Mouse (Mus musculus) limb, embryonic 11.5 days (tissue): Measurements from ENCODE around the gene Hspb8. TPM values are rescaled to one million over a fixed set of nuclear protein-coding genes. Genes with fewer than 3 reads are reported as not detected.

Source experiments
- ATAC-seq: fragments of 200-750 bp; cut with Nextera tagmentation; 2 replicates; pipeline ENCODE4 v1.8.0; 2017; ENCODE audit warnings: low read depth; ENCODE audit not compliant: insufficient number of reproducible peaks, low FRiP score, low TSS enrichment
- DNase-seq: peaks from one replicate; pipeline ENCODE4 v3.0.0-alpha.2; 2015; ENCODE audit warnings: low spot score
- H3K27ac ChIP-seq: fragments of 300-500 bp; sonication (generic); replicated peaks from 2 replicates; pipeline ENCODE4 v1.5.1; 2014; ENCODE audit warnings: low read depth, mild to moderate bottlenecking, low read length
- H3K27me3 ChIP-seq: fragments of 300-500 bp; sonication (generic); 2 replicates; pipeline ENCODE4 v1.6.1; 2014; ENCODE audit warnings: mild to moderate bottlenecking, low read length, mixed read lengths; ENCODE audit not compliant: control insufficient read depth, insufficient read depth
- H3K36me3 ChIP-seq: fragments of 300-500 bp; sonication (generic); 2 replicates; pipeline ENCODE4 v1.6.1; 2014; ENCODE audit warnings: mild to moderate bottlenecking, low read length, moderate library complexity, mixed read lengths; ENCODE audit not compliant: control insufficient read depth, insufficient read depth
- H3K4me1 ChIP-seq: fragments of 300-500 bp; sonication (generic); 2 replicates; pipeline ENCODE4 v1.6.1; 2014; ENCODE audit warnings: low read length, mixed read lengths; ENCODE audit not compliant: control insufficient read depth, insufficient read depth
- H3K4me2 ChIP-seq: fragments of 300-500 bp; sonication (generic); 2 replicates; pipeline ENCODE4 v1.6.1; 2014; ENCODE audit warnings: low read depth, mild to moderate bottlenecking, moderate library complexity; ENCODE audit not compliant: severe bottlenecking
- H3K4me3 ChIP-seq: fragments of 300-500 bp; sonication (generic); 2 replicates; pipeline ENCODE4 v1.5.1; 2014; ENCODE audit warnings: low read depth, low read length
- H3K9ac ChIP-seq: fragments of 300-500 bp; sonication (generic); 2 replicates; pipeline ENCODE4 v1.6.1; 2014; ENCODE audit warnings: mild to moderate bottlenecking, low read length
- H3K9me3 ChIP-seq: fragments of 300-500 bp; sonication (generic); 2 replicates; pipeline ENCODE4 v1.6.1; 2016; ENCODE audit warnings: low read length; ENCODE audit not compliant: control insufficient read depth
- WGBS: fragments of 180-500 bp; shearing (Covaris S2); extraction: QIAGEN DNeasy Blood & Tissue Kit; methylation state at CpG from one replicate; pipeline ENCODE4 v1.1.7; 2014; 5-methylcytosine and 5-hydroxymethylcytosine counted together
- polyA plus RNA-seq: library from polyadenylated mRNA; unstranded; fragments of >200 nt; fragmentation: Nextera tagmentation; extraction: Ambion mirVana; gene quantifications from 2 replicates; pipeline ENCODE4 v1.2.1, GENCODE M21; 2014

Hspb8 gene
- polyA plus RNA-seq, 1 experiment from 2014 or later = 10.4 TPM

DNA sequence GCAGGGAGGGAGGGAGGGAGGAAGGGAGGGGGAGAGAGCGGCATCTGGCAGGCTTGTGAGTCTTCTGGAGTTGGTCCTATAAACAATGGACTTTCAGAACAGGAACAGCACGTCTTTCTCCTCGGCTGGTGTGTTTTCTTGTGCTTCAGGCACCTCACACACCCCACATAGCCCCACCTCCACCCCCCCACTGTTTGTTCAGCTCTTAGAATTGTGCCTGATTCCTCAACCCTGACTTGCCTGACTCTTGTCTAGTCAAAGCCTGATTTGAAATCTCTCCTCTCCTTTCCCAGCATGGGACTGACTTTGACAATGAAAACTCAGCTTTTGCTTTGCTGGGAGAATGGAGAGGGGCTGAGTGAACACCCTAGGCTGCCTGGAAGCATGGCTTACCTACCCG is 15.3 kb downstream of the Hspb8 start:
- Histone ChIP-seq H3K9me3 (no peaks in the 10 kb centered on the region), H3K4me2 (no peak overlapping the region), H3K9ac (no peak overlapping the region), H3K4me3 (no peak overlapping the region), H3K27ac (no peak overlapping the region), H3K36me3 (no peaks in the 10 kb centered on the region), H3K27me3 (no peaks in the 10 kb centered on the region), H3K4me1 (peaks cover 2% of the 10 kb centered on the region; the same call in 1 of the 2 replicates)
- ATAC-seq = no peak
- 41% methylated on average over 4 of the region's 4 CpGs for WGBS
- DNase-seq = no peak

GRCm38 (mm10) chr5:116406507-116406906 is 16.2 kb downstream of the Hspb8 start:
- Histone ChIP-seq H3K27me3 (no peaks in the 10 kb centered on the region), H3K36me3 (no peaks in the 10 kb centered on the region), H3K27ac (no peak overlapping the region), H3K4me2 (no peak overlapping the region), H3K4me3 (no peak overlapping the region), H3K9ac (no peak overlapping the region), H3K4me1 (peaks cover 2% of the 10 kb centered on the region; the same call in 1 of the 2 replicates), H3K9me3 (no peaks in the 10 kb centered on the region)
- WGBS = 80% methylated on average over 3 of the region's 3 CpGs
- DNase-seq (no peak), ATAC-seq (no peak)

- Histone ChIP-seq H3K27ac (no peak overlapping the region), H3K4me3 (no peak overlapping the region), H3K9me3 (no peaks in the 10 kb centered on the region), H3K4me2 (no peak overlapping the region), H3K36me3 (no peaks in the 10 kb centered on the region), H3K4me1 (peaks cover 2% of the 10 kb centered on the region; the same call in 1 of the 2 replicates), H3K27me3 (no peaks in the 10 kb centered on the region), H3K9ac (no peak overlapping the region)
- 95% methylated on average over 1 of the region's 1 CpGs for WGBS
- DNase-seq = no peak
- no peak for ATAC-seq
Observed at GRCm38 (mm10) chr5:116405934-116406333, 16.7 kb downstream of the Hspb8 start.

DNA sequence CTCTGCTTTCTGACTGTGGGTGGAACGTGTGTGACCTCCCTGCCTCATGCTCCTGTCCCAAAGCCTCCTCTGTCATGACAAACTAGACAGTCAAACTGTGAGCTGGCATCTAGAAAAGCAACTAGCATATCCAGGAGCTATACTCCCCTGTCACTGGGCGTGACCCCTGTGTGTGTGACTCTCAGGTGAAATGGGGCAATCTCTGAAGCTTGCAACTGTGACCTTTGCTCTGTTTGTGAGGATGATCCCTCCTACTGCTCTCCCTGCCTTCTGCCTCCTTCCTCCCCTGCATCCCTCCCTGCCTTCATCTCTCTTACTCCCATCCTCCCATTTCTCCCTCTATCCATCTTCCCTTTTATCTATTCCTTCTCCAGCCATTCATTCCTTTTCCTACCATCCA is 18.6 kb downstream of the Hspb8 start:
- no peak overlapping the region for H3K9ac ChIP-seq
- WGBS = 90% methylated on average over 2 of the region's 2 CpGs
- no peak overlapping the region for H3K27ac ChIP-seq
- no peak overlapping the region for H3K4me2 ChIP-seq
- H3K27me3 ChIP-seq = no peaks in the 10 kb centered on the region
- ATAC-seq (no peak), DNase-seq (no peak)
- H3K4me1 ChIP-seq = no peaks in the 10 kb centered on the region
- H3K9me3 ChIP-seq = no peaks in the 10 kb centered on the region
- H3K4me3 ChIP-seq = no peak overlapping the region
- H3K36me3 ChIP-seq = no peaks in the 10 kb centered on the region

GRCm38 (mm10) chr5:116400801-116401200 is 21.9 kb downstream of the Hspb8 start:
- H3K9me3 ChIP-seq = no peaks in the 10 kb centered on the region
- H3K27ac ChIP-seq = no peak overlapping the region
- no peaks in the 10 kb centered on the region for H3K4me1 ChIP-seq
- H3K9ac ChIP-seq = no peak overlapping the region
- ATAC-seq = no peak
- no peak overlapping the region for H3K4me3 ChIP-seq
- WGBS = 85% methylated on average over 3 of the region's 3 CpGs
- H3K36me3 ChIP-seq = no peaks in the 10 kb centered on the region
- H3K4me2 ChIP-seq = no peak overlapping the region
- no peak for DNase-seq
- no peaks in the 10 kb centered on the region for H3K27me3 ChIP-seq

- H3K27ac ChIP-seq = no peak overlapping the region
- no peak overlapping the region for H3K4me2 ChIP-seq
- H3K27me3 ChIP-seq = no peaks in the 10 kb centered on the region
- DNase-seq (no peak), ATAC-seq (no peak)
- WGBS = 68% methylated on average over 8 of the region's 8 CpGs
- H3K9ac ChIP-seq = no peak overlapping the region
- no peaks in the 10 kb centered on the region for H3K36me3 ChIP-seq
- H3K4me1 ChIP-seq = no peaks in the 10 kb centered on the region
- no peak overlapping the region for H3K4me3 ChIP-seq
- H3K9me3 ChIP-seq = no peaks in the 10 kb centered on the region
Observed at GRCm38 (mm10) chr5:116400042-116400730, 22.5 kb downstream of the Hspb8 start.

DNA sequence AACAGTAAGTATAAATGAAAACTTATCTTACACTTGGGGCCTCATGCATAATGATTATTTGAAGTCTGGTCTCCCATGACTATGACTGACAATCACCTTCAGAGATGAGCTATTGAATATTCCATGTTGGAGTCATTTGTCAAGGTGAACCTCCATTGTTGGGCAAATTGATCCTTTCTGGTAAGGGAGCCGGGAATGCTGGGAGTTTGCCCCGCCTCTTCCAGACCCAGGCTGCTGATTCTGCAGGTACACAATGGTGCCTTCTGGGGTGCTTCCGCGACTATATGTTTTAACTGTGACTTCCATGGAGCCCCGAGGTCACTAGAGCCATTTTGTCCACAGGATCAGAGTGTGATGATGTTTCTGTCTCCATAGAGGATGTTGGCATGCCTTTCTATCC is 26.6 kb downstream of the Hspb8 start:
- no peak for DNase-seq
- Histone ChIP-seq H3K36me3 (no peaks in the 10 kb centered on the region), H3K27me3 (no peaks in the 10 kb centered on the region), H3K9me3 (no peaks in the 10 kb centered on the region), H3K4me2 (no peak overlapping the region), H3K27ac (no peak overlapping the region), H3K4me1 (no peaks in the 10 kb centered on the region), H3K4me3 (no peak overlapping the region), H3K9ac (no peak overlapping the region)
- 84% methylated on average over 5 of the region's 5 CpGs for WGBS
- no peak for ATAC-seq

DNA sequence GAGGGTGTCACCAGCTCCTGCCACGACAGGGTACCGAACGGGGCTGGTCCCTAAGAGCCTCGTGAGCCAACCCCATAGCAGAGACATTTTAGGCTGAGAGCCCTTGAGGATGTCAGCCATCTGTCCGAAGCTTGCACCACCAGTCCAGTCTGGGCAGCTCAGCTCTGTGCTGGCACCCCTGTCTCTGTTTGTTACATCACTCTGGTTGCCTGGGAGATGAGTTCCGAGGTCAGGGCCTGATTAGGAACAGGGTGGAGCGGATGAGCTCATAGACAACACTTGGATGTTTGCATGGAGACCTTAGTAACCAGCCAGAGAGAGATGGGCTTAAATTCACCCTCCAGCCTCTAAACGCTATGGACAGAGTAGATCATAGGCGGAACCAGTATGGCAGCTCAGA is 30.1 kb downstream of the Hspb8 start:
- 88% methylated on average over 9 of the region's 9 CpGs for WGBS
- Histone ChIP-seq H3K27ac (no peak overlapping the region), H3K4me1 (no peaks in the 10 kb centered on the region), H3K4me2 (no peak overlapping the region), H3K9me3 (no peaks in the 10 kb centered on the region), H3K36me3 (no peaks in the 10 kb centered on the region), H3K9ac (no peak overlapping the region), H3K27me3 (no peaks in the 10 kb centered on the region), H3K4me3 (no peak overlapping the region)
- no peak for DNase-seq
- ATAC-seq = no peak
